Mouse (Mus musculus): ENCODE measurements around the gene Mvk. TPM values are rescaled to one million over a fixed set of nuclear protein-coding genes. Genes with fewer than 3 reads are reported as not detected.

Mvk gene
- total RNA-seq, 1 experiment: 32.5 TPM

- in situ Hi-C loops (cut with MboI; ENCODE audit: low sequenced_read_pairs in 2 of 2, unreplicated experiment in 2 of 2): no loop called here
- no peak for TF ChIP-seq MAFK (IDR thresholded peaks at IDR 0.05; ENCODE audit: insufficient read depth, low read depth, low read length)
- TF ChIP-seq HCFC1 (IDR thresholded peaks at IDR 0.05; ENCODE audit: borderline replicate concordance, insufficient read depth, low read length): no peak
- H3K4me1 ChIP-seq (ENCODE audit: control insufficient read depth in 2 of 2, insufficient read depth in 2 of 2, low read length in 2 of 2, poor library complexity in 1 of 2): no peaks in the 10 kb centered on the region
- no peak for DNase-seq (ENCODE audit: low read depth, low spot score)
- no peak overlapping the region for H3K27ac ChIP-seq (ENCODE audit: insufficient read depth, low read depth, low read length, poor library complexity, severe bottlenecking)
- no peak overlapping the region for H3K4me3 ChIP-seq (ENCODE audit: insufficient read depth in 1 of 2, low read depth in 1 of 2, low read length in 2 of 2, poor library complexity in 1 of 2, severe bottlenecking in 1 of 2)
- H3K36me3 ChIP-seq (ENCODE audit: control insufficient read depth, insufficient read depth, low read length, poor library complexity, severe bottlenecking): peaks cover 26% of the 10 kb centered on the region
- no peaks in the 10 kb centered on the region for H3K9me3 ChIP-seq (ENCODE audit: control insufficient read depth, insufficient read depth, low read depth, low read length)
- H3K9ac ChIP-seq (ENCODE audit: insufficient read depth, low read depth, low read length, poor library complexity, severe bottlenecking): no peak overlapping the region
Measured at GRCm38 (mm10) chr5:114422591-114422990, 21.5 kb upstream of the Mvk start.

- no peak for TF ChIP-seq ZNF384 (IDR thresholded peaks at IDR 0.05; ENCODE audit: low read depth, low read length)
- TF ChIP-seq ZC3H11A (IDR thresholded peaks at IDR 0.05; ENCODE audit: borderline replicate concordance, low read depth, low read length): no peak
- no peak for TF ChIP-seq CHD2 (IDR thresholded peaks at IDR 0.05; ENCODE audit: low read depth, low read length)
- TF ChIP-seq MAFK (IDR thresholded peaks at IDR 0.05; ENCODE audit: insufficient read depth, low read depth, low read length): no peak
- TF ChIP-seq HCFC1 (IDR thresholded peaks at IDR 0.05; ENCODE audit: borderline replicate concordance, insufficient read depth, low read length): no peak
- no peak for DNase-seq (ENCODE audit: low read depth, low spot score)
- Histone ChIP-seq H3K9me3 (ENCODE audit: control insufficient read depth, insufficient read depth, low read depth, low read length) (no peaks in the 10 kb centered on the region), H3K4me1 (ENCODE audit: control insufficient read depth in 2 of 2, insufficient read depth in 2 of 2, low read length in 2 of 2, poor library complexity in 1 of 2) (no peaks in the 10 kb centered on the region; a peak in 1 of 4 replicates), H3K9ac (ENCODE audit: insufficient read depth, low read depth, low read length, poor library complexity, severe bottlenecking) (no peak overlapping the region), H3K4me3 (ENCODE audit: insufficient read depth in 1 of 2, low read depth in 1 of 2, low read length in 2 of 2, poor library complexity in 1 of 2, severe bottlenecking in 1 of 2) (no peak overlapping the region), H3K36me3 (ENCODE audit: control insufficient read depth, insufficient read depth, low read length, poor library complexity, severe bottlenecking) (peaks cover 19% of the 10 kb centered on the region), H3K27ac (ENCODE audit: insufficient read depth, low read depth, low read length, poor library complexity, severe bottlenecking) (no peak overlapping the region)
- in situ Hi-C loops (cut with MboI; ENCODE audit: low sequenced_read_pairs in 2 of 2, unreplicated experiment in 2 of 2): no loop called here
Measured at GRCm38 (mm10) chr5:114423961-114424360, 20.1 kb upstream of the Mvk start.

DNA sequence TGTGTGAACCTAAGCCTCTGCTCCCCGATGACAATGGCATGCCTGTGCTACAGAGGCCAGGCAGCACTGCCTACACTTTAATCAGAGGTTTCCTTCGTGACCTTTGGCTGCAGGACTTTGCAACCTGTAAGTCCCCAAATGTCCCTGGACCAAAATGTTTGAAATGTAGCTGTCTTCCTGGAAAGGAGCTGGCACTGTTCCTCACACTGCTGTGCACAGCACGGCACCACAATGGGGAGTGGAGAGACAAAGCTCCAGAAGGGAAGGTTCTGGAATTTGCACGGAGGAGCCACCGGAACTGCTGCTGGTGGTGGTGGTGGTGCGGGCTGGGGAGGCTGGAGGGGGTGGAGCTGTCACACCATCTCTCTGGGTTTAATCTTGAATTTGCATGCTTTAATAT lies 17.3 kb upstream of the Mvk start:
- no peak for DNase-seq (ENCODE audit: low read depth, low spot score)
- in situ Hi-C loops (cut with MboI; ENCODE audit: low sequenced_read_pairs in 2 of 2, unreplicated experiment in 2 of 2): no loop called here
- Histone ChIP-seq H3K9ac (ENCODE audit: insufficient read depth, low read depth, low read length, poor library complexity, severe bottlenecking) (no peak overlapping the region), H3K9me3 (ENCODE audit: control insufficient read depth, insufficient read depth, low read depth, low read length) (no peaks in the 10 kb centered on the region), H3K27ac (ENCODE audit: insufficient read depth, low read depth, low read length, poor library complexity, severe bottlenecking) (no peak overlapping the region), H3K36me3 (ENCODE audit: control insufficient read depth, insufficient read depth, low read length, poor library complexity, severe bottlenecking) (no peaks in the 10 kb centered on the region), H3K4me1 (ENCODE audit: control insufficient read depth in 2 of 2, insufficient read depth in 2 of 2, low read length in 2 of 2, poor library complexity in 1 of 2) (no peaks in the 10 kb centered on the region; a peak in 1 of 4 replicates), H3K4me3 (ENCODE audit: insufficient read depth in 1 of 2, low read depth in 1 of 2, low read length in 2 of 2, poor library complexity in 1 of 2, severe bottlenecking in 1 of 2) (no peak overlapping the region)
- TF ChIP-seq CHD2 (IDR thresholded peaks at IDR 0.05; ENCODE audit: low read depth, low read length): no peak
- TF ChIP-seq ZC3H11A (IDR thresholded peaks at IDR 0.05; ENCODE audit: borderline replicate concordance, low read depth, low read length): no peak
- no peak for TF ChIP-seq MAFK (IDR thresholded peaks at IDR 0.05; ENCODE audit: insufficient read depth, low read depth, low read length)
- TF ChIP-seq HCFC1 (IDR thresholded peaks at IDR 0.05; ENCODE audit: borderline replicate concordance, insufficient read depth, low read length): no peak
- no peak for TF ChIP-seq ZNF384 (IDR thresholded peaks at IDR 0.05; ENCODE audit: low read depth, low read length)

DNA sequence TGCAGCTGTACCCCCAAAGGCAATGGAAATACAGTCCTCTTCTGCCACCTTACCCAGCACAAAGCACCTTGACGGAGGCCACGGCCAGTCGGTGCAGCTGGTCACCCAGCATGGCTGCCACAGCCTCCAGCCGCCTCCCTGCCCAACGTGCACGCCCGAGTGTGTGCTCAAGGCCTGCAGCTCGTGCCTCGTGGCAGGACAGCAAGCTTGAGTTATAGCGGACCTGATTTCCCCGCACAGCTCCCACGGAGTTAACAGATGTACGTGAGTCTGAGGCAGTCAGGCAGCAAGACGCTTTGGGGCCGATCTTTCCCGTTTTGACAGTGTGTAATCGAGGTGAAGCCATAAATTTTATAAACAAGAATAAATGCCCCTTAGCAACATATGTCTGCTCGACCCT lies 15.4 kb upstream of the Mvk start:
- Histone ChIP-seq H3K9ac (ENCODE audit: insufficient read depth, low read depth, low read length, poor library complexity, severe bottlenecking) (no peak overlapping the region), H3K9me3 (ENCODE audit: control insufficient read depth, insufficient read depth, low read depth, low read length) (no peaks in the 10 kb centered on the region), H3K36me3 (ENCODE audit: control insufficient read depth, insufficient read depth, low read length, poor library complexity, severe bottlenecking) (no peaks in the 10 kb centered on the region), H3K4me1 (ENCODE audit: control insufficient read depth in 2 of 2, insufficient read depth in 2 of 2, low read length in 2 of 2, poor library complexity in 1 of 2) (no peaks in the 10 kb centered on the region; a peak in 1 of 4 replicates), H3K4me3 (ENCODE audit: insufficient read depth in 1 of 2, low read depth in 1 of 2, low read length in 2 of 2, poor library complexity in 1 of 2, severe bottlenecking in 1 of 2) (no peak overlapping the region), H3K27ac (ENCODE audit: insufficient read depth, low read depth, low read length, poor library complexity, severe bottlenecking) (no peak overlapping the region)
- in situ Hi-C loops (cut with MboI; ENCODE audit: low sequenced_read_pairs in 2 of 2, unreplicated experiment in 2 of 2): no loop called here
- TF ChIP-seq MAFK (IDR thresholded peaks at IDR 0.05; ENCODE audit: insufficient read depth, low read depth, low read length) (no peak), ZNF384 (IDR thresholded peaks at IDR 0.05; ENCODE audit: low read depth, low read length) (no peak), HCFC1 (IDR thresholded peaks at IDR 0.05; ENCODE audit: borderline replicate concordance, insufficient read depth, low read length) (no peak), CHD2 (IDR thresholded peaks at IDR 0.05; ENCODE audit: low read depth, low read length) (no peak), ZC3H11A (IDR thresholded peaks at IDR 0.05; ENCODE audit: borderline replicate concordance, low read depth, low read length) (no peak)
- DNase-seq (ENCODE audit: low read depth, low spot score): no peak

DNA sequence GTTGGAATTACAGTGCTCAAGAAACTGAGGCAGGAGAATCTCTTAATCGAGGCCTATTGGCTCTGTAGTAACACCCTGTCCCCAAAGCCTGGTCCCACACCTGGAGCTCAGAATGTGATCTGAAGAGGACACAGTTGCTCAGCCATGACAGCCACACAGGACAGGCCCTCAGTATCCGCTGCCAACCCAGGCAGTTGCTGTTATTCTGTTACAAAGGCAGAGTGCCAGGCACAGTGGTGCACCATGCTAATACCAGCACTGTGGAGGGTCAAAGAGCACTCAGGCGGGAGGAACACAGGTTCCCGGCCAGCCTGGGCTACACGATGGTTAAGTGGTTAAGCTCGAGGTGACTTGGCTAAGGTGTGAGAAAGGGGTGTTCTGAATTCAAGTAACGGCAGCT lies 14.3 kb upstream of the Mvk start:
- no peaks in the 10 kb centered on the region for H3K9me3 ChIP-seq (ENCODE audit: control insufficient read depth, insufficient read depth, low read depth, low read length)
- H3K9ac ChIP-seq (ENCODE audit: insufficient read depth, low read depth, low read length, poor library complexity, severe bottlenecking): no peak overlapping the region
- no peak for TF ChIP-seq ZC3H11A (IDR thresholded peaks at IDR 0.05; ENCODE audit: borderline replicate concordance, low read depth, low read length)
- TF ChIP-seq ZNF384 (IDR thresholded peaks at IDR 0.05; ENCODE audit: low read depth, low read length): no peak
- TF ChIP-seq MAFK (IDR thresholded peaks at IDR 0.05; ENCODE audit: insufficient read depth, low read depth, low read length): no peak
- no peak for TF ChIP-seq HCFC1 (IDR thresholded peaks at IDR 0.05; ENCODE audit: borderline replicate concordance, insufficient read depth, low read length)
- no peak for TF ChIP-seq CHD2 (IDR thresholded peaks at IDR 0.05; ENCODE audit: low read depth, low read length)
- H3K4me1 ChIP-seq (ENCODE audit: control insufficient read depth in 2 of 2, insufficient read depth in 2 of 2, low read length in 2 of 2, poor library complexity in 1 of 2): no peaks in the 10 kb centered on the region; a peak in 1 of 4 replicates
- H3K27ac ChIP-seq (ENCODE audit: insufficient read depth, low read depth, low read length, poor library complexity, severe bottlenecking): no peak overlapping the region
- DNase-seq (ENCODE audit: low read depth, low spot score): no peak
- no peak overlapping the region for H3K4me3 ChIP-seq (ENCODE audit: insufficient read depth in 1 of 2, low read depth in 1 of 2, low read length in 2 of 2, poor library complexity in 1 of 2, severe bottlenecking in 1 of 2)
- in situ Hi-C loops (cut with MboI; ENCODE audit: low sequenced_read_pairs in 2 of 2, unreplicated experiment in 2 of 2): no loop called here
- H3K36me3 ChIP-seq (ENCODE audit: control insufficient read depth, insufficient read depth, low read length, poor library complexity, severe bottlenecking): peaks cover 4% of the 10 kb centered on the region; the same call in 1 of the 2 replicates

All from ES-E14 (cell line).